Mouse (Mus musculus): ENCODE results near the gene Ube2dnl1.

Ube2dnl1 gene

DNA sequence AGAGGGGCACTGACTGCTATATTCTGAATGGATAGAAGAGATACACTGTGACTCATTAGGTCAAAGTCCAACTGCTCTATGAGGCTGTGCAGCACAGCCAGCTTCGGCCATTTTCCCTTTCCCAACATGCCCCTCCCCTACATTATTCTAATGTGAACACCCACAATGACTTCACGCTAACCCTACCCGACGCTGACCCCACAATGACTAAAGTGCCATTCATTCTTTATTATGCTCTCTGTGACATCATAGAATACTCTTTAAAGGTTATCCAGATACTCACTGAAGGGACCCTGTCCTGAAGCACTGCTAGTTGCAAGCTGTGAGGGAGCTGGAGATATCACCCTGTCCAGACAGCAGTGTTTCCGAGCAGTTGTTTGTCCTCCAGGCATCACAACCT lies at the start of gene Ube2dnl1:
Gene Ube2dnl1 (plus strand): TSS at position 301 of the 400 bp plus-strand sequence.
- DNase-seq = no peak

DNA sequence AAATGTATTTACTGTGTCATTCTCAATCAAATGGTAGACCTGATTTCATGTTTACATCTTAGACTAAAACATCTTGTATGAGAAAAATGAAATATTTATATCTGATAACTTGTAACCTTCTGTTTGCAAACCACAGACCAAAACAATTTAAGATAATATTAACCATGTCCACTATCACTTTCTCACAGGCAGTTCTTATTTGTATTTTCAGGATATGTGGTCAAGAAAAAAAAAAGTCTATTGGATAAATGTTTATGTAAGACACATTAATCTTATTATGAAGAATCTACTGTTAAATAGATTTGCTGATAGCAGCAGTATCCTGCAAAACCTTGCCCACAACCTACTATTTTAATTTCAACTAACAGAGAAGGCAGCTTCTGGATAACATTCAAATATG lies 9.3 kb upstream of the Ube2dnl1 start:
- no peak for DNase-seq

GRCm38 (mm10) chrX:114897506-114897905 lies 7.3 kb upstream of the Ube2dnl1 start:
- no peak for DNase-seq

DNA sequence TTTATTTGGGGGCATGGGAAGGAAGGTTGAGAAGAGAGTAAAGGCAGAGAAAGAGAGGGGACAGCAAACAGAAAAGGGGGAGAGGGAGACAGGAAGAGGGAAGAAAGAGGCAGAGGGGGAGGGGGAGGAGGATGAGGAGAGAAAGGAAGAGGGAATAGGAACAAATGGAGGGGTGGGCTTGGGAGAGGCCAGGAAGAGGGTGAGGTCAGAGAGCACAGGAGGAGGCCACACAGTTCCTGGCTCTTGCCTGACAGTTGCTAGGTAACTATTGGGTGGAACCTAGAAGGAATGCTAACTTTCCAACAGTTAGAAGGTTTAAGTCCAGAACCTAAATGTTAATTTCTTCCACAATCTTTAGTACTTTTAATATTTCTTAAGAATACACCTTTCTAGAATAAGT lies 1.4 kb upstream of the Ube2dnl1 start:
- no peak for DNase-seq

GRCm38 (mm10) chrX:114907282-114907681 lies 2.5 kb downstream of the Ube2dnl1 start, which contains the start of gene Ube2dnl2:
TSS of gene Ube2dnl2 (plus strand) at chrX:114907582.
- DNase-seq = no peak

DNA sequence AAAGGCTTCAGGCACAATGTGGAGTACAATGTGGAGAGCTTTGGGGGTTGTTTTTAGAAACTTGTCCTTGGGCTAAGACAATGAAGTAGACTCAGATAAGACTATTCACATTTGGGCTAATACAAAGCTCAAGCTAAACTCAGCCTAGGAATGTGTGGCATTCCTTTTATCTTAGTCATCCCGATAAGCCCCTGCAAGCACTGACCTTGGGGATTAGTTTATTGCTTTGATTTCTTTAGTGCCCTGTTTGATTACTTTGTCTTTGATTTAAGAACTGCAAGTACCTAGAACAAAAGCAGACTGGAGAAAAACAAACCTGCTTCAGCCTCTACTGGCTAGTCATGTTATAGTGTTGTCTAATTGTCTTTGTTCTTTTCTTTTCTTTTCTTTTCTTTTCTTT lies 50.3 kb downstream of the Ube2dnl1 start:
- no peak for DNase-seq
